Mouse (Mus musculus) lung, postnatal 0 days (tissue): Measurements from ENCODE around the gene Galnt16.

ENCODE experiments used
- CTCF ChIP-seq: IDR thresholded peaks from 2 replicates; pipeline ENCODE4 v1.5.1; 2016; ENCODE audit warnings: antibody characterized with exemption, mild to moderate bottlenecking
- EP300 ChIP-seq: IDR thresholded peaks from 2 replicates; pipeline ENCODE4 v1.6.1; 2016; ENCODE audit warnings: antibody characterized with exemption, mild to moderate bottlenecking, control low read depth

DNA sequence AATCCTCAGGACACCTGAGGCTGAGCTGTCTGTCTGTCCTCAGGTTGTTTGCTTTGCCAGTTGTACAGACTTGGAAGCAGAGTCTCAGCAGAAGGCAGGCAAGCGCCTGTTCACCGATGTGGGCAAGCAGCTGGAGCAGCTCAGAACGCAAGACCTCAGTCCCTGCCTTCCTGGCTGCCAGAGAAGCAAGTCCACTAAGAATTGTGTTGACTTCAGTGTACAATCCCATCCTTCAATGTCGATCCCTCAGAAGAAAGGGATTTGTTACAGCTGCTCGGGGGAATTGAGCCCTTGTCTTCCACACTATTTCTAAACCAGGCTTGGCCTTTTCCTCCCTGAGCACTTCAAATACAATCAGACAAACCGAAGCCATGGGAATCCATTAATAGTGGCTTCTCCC is 20.2 kb downstream of the Galnt16 start:
- TF ChIP-seq CTCF (no peak), EP300 (no peak)
